Mouse (Mus musculus) thymus, postnatal 10 days (tissue): ENCODE measurements around the gene Zfp740.

Experiments
- DNase-seq, 2 experiments: peaks; one replicate each; pipeline ENCODE4 v3.0.0; 2021; ENCODE audit warnings: low spot score in 2 of 2

Zfp740 gene

DNA sequence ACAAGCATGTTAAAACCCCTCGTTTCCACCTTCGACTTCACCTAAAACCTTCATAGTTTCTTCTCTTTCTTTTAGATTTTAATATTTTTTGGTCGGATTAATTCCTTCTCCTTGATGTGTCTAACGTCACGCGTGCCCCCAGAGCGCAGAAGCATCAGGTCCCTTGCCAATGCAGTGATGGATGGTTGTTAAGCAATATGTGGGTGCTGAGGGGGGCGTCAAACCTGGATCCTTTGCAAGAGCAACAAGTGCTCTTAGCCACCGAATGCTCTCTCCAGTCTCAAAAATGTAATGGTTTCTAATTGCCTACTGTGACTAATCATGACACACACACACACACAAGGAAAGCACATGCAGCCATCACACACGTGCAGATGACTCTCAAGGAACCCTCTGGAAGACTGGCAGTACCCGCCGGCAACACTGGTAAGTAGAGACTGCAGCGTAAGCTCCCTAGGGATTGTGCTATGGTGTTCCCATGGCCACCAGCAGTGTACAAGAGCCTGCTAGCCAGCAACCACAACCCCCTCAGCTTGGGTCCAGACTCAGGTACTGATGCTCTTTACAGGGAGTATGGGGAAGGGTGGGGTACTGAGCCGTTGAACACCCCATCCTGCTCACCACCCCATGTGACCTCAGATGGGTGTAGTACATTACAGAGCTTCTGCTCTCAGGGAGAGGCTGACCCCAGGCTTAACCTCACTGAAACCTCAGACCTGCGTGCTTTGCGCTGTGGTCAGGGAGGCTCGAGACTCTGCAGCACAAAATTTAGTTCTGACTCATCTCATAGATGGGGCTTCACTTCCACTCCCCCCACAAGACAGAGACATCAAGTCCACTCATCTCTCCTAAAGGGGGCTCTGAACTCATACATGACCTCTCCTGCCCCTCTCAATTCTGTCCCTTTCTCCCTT is 27.6 kb downstream of the Zfp740 start:
- DNase-seq = no peak

DNA sequence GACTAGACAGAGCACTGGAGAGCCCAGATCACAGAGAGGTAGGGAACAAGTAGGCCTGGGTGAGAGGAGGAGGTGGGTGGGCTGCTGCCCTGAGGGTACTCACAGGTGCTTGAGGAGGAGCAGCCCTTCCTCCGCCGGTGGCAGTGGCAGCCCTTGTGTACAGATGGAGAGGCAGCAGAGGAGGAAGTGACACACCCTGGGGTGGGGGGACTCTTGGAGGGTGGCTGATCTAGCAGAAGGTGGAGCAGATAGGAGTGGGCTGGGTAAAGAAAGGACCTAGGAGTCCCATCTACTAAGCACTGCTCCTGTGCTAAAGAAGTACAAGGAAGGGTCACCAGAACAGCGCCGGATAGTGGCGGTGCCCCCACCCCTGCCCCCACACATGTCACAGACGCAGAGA is 28.7 kb downstream of the Zfp740 start, which contains the start of gene Itgb7:
TSS of gene Itgb7 (minus strand) at position 197 of the 400 bp plus-strand sequence.
- peak; percentile 74 to 77 for DNase-seq

GRCm38 (mm10) chr15:102232764-102233163 is 29.7 kb downstream of the Zfp740 start:
- no peak for DNase-seq

DNA sequence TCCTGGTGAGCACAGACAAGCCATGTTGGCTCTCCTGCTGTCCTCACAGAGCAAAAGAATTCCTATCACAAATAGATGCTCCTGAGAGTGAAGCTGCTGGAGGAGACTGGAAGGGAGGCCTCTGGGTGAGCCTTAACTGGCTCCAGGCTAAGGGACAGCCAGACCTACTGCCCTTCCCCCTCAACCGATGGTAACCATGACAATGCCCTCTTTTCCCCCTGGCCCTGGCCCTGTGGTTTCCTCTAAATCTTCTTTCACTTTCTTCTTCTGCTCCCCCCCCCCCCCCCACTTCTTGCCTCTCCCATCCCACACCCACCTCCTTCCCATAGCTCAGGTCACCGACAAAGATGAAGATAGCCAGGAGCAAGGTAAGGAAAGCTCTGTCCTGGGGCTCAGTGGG is 30.8 kb downstream of the Zfp740 start:
- DNase-seq = no peak

GRCm38 (mm10) chr15:102235371-102236027 is 32.5 kb downstream of the Zfp740 start:
- no peak for DNase-seq

DNA sequence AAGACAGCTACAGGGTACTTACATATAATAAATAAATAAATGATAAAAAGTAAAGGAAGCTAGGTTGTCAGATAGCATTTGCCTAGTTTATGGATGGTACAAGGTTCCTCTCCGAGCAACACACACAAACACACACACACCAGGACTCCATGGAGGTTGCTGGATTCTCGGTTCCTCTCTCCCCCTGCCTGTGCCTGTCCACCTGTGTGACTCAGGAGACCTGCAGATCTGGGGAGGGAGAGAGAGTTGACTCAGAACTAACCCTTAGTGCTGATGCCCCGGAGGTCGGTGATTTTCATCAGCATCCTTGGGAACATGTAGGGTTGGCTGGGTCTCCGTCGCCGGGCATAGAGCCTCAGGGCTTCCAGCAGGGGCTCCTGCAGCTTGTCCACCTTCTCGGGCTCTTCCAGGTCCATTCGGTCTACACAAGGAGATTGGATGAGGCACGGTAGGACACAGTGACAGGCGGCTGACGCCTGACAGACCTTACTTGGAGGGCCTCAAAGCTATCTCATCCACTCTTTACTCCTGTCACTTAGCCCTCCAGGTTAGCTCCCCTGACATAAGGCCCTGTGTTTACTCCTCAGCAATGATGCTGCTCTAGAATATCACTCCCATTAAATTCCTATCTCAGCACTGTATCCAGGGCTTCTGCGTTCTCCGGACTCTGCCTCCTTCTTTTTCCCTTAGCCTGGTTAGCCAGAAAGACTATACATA is 35.7 kb downstream of the Zfp740 start:
- no peak for DNase-seq

GRCm38 (mm10) chr15:102239260-102239590 is 36.2 kb downstream of the Zfp740 start:
- peak; percentile 55 to 85 for DNase-seq

DNA sequence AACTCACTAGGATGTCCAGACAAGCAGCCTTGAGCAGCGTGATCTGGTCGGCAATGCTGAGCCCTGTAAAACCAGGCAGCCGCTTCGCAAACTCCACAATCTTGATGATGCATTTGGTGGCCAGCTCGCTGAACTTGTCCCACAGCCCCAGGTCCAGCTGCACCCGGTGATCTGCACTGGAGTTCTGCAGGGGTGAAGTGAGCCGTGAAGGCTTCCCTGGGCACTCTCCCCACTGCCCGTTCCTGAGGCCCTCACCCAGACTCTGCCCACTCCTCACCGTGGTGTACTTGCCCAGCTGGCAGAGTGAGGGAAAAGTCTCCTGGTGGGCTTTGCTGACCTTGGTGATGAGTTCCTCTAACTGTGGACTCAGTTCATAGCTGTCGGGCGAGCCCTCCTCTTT is 36.8 kb downstream of the Zfp740 start:
- no peak for DNase-seq

GRCm38 (mm10) chr15:102240607-102241006 is 37.6 kb downstream of the Zfp740 start:
- DNase-seq = no peak

GRCm38 (mm10) chr15:102242404-102243228 is 39.6 kb downstream of the Zfp740 start:
- no peak for DNase-seq

- DNase-seq = no peak
These were observed 40.5 kb downstream of the Zfp740 start for GRCm38 (mm10) chr15:102243229-102244190.

GRCm38 (mm10) chr15:102244306-102245191 is 41.5 kb downstream of the Zfp740 start:
- DNase-seq = no peak

- DNase-seq = no peak
These were observed 42.4 kb downstream of the Zfp740 start for GRCm38 (mm10) chr15:102245461-102245881.

GRCm38 (mm10) chr15:102245891-102246741 is 43.1 kb downstream of the Zfp740 start:
- DNase-seq = peak in 1 of 2 experiments; percentile 46

- no peak for DNase-seq
These were observed 43.8 kb downstream of the Zfp740 start for GRCm38 (mm10) chr15:102246866-102247251.

GRCm38 (mm10) chr15:102247252-102248130 is 44.4 kb downstream of the Zfp740 start:
- DNase-seq = no peak

GRCm38 (mm10) chr15:102248131-102248811 is 45.2 kb downstream of the Zfp740 start:
- DNase-seq = no peak
